Mouse (Mus musculus): ENCODE measurements around the gene Ubxn1. TPM values are rescaled to one million over a fixed set of nuclear protein-coding genes. Genes with fewer than 3 reads are reported as not detected.
A peak's percentile ranks its signal among the peaks of the same experiment; 100 is the strongest.
"Not testable (repeated sequence)": the region's sequence is repeated elsewhere in the genome, so short reads cannot be mapped to it uniquely, and the experiment has no call there.

Ubxn1 gene
- 206 and 217 TPM in 2 replicates for total RNA-seq (2021)
- long read RNA-seq, transcript Ubxn1-202 (10 exons, 1,033 nt) = minor isoform, 7 of 163 reads
- long read RNA-seq, transcript Ubxn1-204 (9 exons, 1,291 nt) = major isoform, 138 of 163 reads
- long read RNA-seq, transcript Ubxn1-201 (8 exons, 1,127 nt) = minor isoform, 8 of 163 reads
- long read RNA-seq, partial matches to known transcripts = 7 of 163 reads
- long read RNA-seq, other reads (novel, unspliced or antisense) = 3 of 163 reads

DNA sequence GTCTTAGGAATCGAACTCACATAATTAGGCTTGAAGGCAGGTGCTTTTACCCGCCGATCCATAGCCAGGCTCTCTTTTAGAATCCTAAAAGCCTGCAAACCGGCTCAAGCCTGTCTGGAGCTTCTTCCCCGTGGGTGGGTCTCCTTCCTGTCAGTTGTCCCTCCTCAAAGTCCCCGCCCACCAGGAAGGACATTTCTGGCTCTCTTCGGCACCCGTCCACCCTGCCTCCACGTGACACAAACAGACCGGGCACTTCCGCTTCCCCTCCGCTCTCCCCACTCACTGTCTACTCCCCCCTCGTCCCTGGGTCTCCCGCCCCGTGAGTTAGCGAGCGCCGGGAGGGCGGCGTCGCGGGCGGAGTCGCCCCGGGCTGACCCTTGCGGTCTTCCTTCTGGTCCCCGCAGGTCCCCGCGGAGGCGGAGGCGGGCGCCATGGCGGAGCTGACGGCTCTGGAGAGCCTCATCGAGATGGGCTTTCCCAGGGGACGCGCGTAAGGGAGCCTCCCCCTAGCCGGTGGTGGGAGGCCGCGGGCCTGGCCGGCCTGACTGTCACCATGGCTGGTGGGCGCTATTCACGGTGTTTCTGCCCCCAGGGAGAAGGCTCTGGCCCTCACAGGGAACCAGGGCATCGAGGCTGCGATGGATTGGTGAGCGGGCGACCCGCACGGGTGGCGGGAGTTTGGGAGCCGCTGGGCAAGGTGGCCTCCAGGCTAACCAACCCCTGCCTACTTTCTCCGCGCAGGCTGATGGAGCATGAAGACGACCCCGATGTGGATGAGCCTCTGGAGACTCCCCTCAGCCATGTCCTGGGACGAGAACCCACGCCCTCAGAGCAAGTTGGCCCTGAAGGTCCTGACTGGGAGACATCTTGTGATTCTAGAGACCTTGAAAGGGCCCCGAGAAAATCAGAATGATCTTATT is at the start of gene Ubxn1:
Gene Ubxn1 (plus strand): TSS at position 230 of the 920 bp plus-strand sequence.
- DNase-seq = peak; percentile 95

DNA sequence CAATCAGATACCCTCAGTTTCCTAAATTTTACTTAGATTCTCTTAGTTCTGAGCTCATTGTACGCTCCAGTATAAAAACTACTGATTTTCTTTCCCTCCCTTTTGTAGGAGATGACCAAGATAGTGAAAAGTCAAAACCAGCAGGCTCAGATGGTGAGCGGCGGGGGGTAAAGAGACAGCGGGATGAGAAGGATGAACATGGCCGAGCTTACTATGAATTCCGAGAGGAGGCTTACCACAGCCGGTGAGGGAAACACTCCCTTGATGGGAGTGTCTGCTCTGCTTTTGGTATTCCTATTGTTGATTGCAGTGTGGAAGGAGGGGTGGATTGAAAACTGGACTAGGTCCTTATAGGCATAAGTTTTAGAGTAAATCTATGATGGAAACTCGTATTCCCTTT is 48.6 kb upstream of the Ubxn1 start:
- no peak for DNase-seq

DNA sequence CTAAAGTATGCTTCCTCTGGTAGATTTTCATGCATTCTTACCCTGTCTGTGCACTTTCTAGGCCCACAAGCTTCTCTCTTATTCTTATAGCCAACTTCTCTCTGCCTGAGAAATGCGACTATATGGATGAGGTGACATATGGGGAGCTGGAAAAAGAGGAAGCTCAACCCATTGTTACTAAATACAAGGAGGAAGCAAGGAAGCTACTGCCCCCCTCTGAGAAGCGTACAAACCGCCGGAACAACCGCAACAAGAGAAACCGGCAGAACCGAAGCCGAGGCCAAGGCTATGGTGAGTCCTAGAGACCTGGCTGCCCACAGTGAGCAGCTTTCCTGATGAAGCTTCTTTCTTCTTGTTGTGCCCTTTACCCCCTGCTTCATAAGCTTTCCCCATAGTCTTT is 41.6 kb upstream of the Ubxn1 start, which contains the start of gene AC129217.1:
Gene AC129217.1 (plus strand): TSS at position 114 of the 400 bp plus-strand sequence.
- DNase-seq = no peak

DNA sequence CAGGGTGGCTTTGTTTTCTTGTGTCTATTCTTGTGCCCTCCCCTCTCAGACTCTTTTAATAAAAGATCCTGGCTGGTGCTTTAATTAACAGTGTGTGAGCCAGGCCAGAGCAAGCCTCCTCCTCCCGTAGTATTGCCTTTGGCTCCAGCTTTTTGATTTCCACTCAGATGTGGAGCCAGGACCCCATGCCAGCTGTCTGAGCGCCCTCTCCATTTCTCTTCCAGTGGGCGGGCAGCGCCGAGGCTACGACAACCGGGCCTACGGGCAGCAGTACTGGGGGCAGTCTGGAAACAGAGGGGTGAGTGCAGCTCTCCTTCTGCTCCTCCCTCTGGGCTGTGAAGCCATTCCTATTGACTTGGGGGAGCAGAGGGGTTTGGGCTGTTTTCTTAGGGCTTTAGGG is 40.6 kb upstream of the Ubxn1 start:
- DNase-seq = no peak

DNA sequence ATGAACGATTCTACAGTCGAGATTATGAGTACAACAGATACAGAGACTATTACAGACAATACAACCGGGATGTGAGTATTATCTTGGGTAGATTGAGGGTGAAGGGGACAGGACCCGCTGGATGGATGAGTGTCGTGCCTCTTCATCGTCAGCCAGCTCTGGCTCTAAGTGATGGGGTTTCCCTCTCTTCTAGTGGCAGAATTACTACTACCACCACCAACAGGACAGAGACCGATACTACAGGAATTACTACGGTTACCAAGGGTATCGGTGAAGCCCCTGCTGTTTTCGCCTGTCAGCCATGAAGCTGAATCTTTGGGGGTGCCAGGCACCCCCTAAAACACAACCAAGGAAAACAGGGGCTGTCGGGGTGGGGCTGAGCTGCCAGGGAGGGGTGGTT is 40.0 kb upstream of the Ubxn1 start:
- DNase-seq = no peak

DNA sequence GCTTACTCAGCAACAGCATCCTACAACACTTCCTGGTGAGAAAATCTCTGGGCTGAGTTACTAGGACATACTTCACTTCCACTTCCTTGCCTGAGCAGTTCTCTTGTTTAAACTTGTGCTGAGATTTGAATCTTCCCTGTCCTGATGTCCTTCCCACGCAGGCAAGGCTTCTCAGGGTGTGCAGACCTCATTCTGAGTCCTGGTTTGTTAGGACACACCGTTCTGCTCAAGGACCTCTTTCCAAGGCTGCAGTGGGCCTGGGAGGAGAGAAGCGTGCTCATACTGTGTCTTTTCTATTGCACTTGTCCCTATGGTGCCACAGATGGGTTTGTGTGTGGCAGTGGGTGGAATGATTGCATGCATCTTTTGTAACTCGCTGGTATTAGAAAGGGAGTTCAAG is 38.3 kb upstream of the Ubxn1 start:
- DNase-seq = no peak

DNA sequence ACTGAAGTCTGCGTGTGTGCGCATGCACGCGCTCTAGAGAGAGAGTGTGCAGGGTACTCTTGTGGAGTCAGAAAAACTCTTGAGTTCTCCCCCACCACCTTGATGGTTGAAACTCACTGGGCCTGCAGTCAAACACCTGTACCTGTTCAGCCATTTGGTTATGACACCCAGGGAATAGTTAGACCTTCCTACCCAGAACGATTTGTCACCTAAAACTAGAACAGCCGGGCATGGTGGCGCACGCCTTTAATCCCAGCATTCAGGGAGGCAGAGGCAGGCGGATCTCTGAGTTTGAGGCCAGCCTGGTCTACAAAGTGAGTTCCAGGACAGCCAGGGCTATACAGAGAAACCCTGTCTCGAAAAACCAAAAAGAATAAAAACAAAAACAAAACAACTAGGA is 35.0 kb upstream of the Ubxn1 start:
- not testable (repeated sequence) for DNase-seq

DNA sequence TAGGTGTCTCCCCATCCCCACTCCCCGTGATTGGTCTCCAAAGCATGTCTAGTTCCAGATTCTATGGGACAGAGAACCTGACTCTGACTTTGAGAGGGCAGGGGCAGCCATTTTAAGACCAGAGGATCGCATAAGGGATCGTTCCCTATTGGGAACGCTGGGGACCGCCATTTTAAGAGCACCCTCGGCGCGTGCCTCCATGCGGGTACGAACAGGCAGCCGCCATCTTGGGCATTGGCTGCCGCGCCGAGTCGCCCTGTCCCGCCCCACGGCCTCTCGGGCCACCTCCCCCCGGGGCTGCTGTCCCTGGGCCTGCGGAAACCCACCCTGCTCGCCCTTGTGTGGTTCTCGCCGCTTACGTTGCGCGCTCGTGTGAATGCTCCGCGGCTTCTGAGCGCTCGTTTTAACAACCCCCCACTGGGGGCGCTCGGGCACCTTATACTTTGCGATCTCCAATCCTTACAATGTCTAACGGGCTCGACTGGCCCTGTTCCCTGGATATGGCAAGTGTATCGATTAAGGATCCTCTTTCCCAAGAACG is 34.0 kb upstream of the Ubxn1 start, which contains the start of gene Bscl2:
Gene Bscl2 (plus strand): TSS at position 217 of the 541 bp plus-strand sequence.
- DNase-seq = peak; percentile 73

DNA sequence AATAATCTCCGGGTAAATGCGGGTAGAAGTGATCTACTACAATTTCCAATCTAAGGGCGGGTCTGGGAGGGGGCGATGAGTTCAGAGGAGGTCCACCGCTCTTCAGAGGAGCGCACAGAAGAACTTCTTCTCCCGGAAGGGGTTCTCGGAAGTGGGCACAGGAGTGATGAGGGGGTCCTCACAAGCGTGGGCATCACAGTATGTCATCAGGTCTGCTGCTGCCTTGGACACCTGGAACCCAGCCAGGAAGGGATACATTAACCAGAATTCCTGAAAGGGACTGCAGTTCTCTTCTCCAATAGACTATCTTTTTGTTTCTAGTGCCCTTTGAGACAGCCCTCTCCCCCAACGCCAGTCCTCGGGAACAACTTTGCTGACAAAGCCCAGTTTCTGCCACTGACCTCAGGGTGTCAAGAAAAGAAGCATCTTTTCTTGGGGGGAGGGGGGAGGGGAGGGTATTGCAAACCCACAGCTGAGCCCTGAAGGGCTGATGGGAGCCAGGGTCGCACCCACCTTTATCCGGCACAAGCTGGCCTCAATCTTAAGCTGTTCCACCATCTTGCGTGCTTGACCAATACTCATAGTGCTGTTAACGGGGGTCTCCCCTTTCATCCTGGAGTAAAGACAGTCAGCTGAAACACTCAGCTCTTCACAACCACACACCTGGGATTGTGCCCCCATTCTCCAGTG is 33.1 kb upstream of the Ubxn1 start:
- DNase-seq = no peak

DNA sequence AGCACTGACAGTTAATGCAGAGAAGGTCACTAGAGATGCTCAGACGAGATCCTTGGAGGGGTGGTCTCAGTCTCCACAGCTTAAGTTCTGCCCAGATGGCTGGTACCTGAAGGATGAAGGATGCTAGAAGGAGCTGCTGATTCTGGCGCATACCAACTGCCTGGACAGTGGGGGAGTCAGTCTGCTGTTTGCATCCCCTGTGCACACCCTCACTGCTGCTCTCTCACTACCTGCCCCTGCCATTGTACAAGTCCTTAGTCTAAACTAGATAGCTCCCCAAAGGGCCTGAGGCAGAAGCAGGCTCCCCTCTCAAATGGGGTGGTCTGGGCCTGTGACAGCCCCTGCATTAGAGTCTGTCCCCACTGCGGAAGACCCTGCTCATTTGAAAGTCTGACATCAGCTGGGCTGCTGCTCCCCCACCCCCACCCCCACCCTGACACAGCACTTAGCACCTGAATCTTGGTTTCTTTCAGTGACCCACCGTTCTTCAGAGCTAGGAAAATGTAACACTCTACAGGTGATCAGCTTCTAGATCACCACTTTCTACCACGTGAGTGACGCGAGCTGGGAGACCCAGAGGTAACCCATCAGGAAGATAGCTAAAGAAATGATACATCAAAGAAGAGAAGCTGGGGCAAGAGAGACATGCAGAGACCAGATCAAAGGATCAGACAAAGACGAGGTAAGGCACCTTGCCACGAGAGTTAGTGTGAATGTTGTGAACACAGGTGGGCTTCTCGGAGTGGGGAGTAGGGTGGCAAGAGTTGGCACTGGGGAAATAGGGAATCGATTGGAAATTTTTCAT is 32.0 kb upstream of the Ubxn1 start, which contains the start of gene Gng3:
Gene Gng3 (minus strand): TSS at position 92 of the 805 bp plus-strand sequence.
- no peak for DNase-seq

DNA sequence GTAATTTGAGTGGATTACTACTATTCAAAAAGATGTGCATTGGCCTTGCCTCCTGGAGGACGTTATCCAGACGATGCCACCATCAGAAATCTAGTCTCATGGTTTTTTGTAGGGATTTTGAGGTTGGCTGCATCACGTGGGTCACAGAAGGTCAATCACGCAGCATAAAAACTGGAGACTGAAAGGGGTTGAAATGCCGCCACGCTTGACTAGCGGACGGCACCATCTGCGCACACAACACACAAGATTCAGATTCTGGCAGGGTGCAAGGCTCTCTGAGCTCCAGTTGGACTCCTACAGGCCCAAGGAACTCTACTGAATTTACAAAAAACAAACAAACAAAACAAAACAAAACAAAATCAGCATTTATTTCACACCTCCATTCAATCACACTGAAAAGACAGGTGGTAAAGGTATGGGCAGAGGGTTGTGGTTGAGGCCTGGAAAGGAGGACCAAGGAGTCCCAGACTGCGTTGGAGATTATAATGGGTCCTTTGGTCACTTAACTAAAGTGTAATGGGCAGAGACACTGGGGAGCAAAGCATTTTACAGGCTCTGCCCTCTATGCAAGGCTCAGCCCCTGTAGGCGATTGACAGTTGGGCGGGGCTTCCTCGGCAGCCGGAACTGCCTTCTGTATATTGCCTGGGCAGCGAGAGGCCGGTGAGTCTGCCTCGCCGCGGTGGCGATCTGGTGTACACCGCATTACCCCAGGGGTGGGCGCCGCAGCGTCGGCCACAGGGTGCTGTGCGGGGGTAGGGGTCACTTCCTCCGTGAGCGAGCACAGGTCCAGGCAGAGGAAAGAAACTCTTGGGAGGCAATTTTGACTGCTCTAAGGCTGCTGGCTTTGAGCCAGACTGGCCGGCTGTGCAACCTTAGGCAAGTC is 31.1 kb upstream of the Ubxn1 start:
- peak; percentile 80 for DNase-seq

DNA sequence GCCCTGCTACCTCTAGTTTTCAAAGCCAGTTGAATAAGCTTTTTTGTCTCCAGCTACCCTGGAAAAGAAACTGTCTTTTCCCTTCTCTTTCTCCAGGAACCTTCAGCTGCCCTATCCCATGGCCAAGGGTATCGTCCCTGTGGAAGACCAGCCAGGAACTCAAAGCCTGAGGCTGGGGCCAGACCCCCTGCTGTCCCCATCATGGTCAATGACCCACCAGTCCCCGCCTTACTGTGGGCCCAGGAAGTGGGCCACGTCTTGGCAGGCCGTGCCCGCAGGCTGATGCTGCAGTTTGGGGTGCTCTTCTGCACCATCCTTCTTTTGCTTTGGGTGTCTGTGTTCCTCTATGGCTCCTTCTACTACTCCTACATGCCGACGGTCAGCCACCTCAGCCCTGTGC is 30.3 kb upstream of the Ubxn1 start:
- DNase-seq = no peak

DNA sequence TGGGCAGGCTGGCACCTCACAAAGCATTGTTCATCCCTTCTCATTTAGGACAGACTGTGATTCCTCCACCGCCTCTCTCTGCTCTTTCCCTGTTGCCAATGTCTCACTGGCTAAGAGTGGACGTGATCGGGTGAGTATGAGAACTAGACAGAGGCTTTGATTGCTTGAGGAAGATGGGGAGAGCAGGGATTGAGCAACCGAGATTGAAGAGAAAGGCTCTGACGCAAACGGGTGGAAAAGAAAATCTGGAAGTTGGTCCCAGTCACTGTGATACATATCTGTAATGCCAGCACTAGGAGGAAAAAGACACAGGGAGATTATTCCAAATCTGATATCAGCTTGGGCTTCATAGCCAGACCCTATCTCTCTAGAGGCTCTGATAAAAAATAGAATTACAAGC is 28.3 kb upstream of the Ubxn1 start:
- DNase-seq = no peak

DNA sequence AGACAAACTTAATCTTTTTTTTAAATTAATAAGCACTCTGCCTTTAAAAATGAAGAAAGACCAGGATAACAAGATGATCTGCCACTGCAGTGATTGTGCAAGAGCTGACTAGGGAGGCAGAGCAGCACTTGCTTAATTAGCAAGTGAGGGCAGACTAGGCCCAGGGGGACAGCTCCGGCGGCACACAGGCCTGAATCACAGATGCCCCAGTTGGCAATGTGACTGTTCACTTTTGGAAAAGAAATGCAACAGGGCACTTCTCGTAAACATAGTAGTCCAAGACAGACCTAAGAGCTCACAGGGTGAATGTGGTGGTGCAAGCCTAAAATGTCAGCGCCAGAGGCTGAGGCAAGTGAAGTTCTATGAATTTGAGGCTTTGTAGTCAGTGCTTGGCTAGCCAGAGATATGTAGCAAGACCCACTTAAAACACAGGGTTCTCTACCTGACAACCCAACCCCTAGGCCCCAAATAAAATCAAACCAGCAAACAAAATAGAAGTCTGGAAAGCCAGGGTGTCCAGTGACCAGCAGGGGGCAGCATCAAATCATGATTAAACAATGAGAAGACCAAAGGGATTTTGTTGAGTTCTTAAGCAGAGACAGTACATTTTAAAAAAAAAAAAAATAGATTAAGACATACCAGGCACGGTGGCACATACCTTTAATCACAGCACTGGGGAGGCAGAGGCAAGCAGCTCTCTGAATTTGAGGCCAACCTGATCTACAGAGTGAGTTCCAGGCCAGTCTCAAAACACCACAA is 26.7 kb upstream of the Ubxn1 start:
- peak; percentile 73 for DNase-seq

DNA sequence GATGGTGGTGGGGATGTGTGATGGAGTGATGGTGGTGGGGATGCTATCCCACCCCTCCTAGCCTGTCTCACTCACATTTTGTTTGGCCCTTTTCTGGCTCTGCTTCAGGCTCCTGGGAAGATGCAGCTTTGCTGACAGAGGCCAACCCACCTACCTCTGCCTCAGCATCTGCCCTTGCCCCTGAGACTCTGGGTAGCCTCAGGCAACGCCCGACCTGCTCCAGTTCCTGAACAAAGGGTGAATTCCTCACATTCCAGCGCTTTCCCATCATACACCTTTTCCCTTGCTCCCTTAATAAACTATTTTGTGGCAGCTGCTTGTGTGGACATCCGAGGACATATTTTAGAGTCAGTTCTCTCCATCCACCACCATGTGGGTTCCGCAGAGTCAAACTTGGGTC is 22.9 kb upstream of the Ubxn1 start:
- no peak for DNase-seq

DNA sequence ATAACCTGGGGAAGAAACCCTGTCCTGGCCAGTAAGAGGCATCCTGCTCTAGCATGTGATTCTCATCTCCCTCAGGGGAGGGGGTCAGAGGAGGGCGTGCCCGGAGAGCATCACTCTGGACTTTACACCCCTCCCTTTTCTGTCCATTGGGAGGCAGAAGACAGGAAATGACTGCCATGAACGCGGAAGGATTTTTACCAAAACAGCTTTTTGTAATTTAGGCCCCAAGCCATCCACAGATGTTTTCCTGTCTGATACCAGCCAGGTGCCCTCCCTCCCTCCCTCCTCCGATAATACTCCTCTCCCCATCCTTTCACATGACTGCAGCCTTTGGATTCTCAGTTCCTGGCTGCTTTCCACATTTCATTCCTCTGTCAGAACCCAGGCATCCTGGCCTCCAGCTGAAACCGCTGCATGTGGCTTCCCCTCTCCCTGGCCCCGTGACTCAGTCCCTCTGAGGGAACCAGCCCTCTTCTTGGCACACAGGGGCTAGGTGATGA is 20.8 kb upstream of the Ubxn1 start, which contains the start of gene Lrrn4cl:
Gene Lrrn4cl (plus strand): TSS at position 367 of the 500 bp plus-strand sequence.
- DNase-seq = no peak

DNA sequence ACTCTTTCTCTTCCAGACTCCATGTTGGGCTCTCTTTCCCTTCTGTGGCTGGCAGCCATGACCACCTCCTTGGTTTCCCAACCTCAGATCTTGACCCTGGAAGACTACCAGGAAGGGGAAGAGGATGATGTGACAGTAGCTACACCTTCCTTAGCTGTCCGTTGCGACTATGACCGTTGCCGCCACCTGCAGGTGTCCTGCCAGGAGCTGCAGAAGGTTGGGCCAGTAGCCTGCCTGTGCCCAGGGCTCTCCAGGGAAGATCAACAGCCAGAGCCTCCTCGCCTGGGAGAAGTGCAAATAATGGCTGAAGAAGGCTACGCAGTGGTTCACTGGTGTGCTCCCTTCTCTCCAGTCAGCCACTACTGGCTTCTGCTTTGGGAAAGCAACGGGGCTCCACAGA is 19.7 kb upstream of the Ubxn1 start:
- no peak for DNase-seq

DNA sequence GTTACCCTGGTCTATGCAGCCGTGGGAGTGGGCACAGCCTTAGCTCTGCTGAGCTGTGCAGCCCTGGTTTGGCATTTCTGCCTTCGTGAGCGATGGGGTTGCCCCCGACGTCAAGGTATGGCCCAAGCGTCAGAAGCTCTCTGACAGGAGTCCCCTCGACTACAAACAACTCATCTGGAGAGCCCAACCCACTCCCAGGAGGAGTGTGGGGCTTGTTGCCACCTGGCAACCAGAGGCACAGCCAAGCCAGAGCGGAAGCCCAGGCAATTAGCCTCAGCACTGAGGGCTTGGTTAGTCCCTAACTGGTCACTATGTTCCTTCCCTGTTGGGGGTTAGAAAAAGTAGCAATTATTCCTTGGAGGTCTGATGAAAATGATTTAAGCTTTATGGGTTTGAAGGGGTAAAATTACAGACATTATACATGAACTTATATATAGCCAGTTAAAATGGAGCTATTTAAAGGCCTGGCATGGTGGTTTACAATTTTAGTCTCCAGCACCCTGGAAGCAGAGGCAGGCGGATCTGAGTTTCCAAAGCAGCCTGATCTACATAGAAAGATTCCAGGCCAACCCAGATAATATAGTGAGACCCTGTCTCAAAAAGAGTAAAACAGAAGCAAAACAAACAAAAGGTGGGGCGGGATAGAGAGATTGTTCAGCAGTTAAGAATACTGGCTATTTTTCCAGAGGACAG is 18.9 kb upstream of the Ubxn1 start:
- DNase-seq = no peak

DNA sequence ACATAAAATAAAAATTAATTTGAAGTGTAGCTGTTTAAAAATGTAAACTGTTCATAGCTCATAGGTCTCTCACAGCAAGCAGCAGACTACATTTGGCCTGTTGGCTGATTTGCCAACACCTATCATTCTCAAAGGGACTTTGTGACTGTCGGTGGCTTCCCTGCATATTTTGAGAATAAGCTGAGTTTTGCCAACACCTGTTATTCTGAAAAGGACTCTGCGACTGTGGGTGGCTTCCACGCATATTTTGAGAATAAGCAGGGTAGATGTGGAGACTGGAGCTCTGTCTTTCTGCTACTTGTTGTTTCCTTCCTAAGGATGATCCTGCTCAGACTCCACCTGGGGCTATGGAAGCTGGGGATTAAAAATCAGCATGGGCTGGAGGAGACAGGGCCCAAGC is 18.2 kb upstream of the Ubxn1 start:
- no peak for DNase-seq

Measured in adrenal gland, postnatal 25 days (tissue).